Mouse (Mus musculus) brain, embryonic 18.5 days (tissue): Measurements from ENCODE around the gene Tmem161a.

Experiments
- DNase-seq: peaks from one replicate; pipeline ENCODE4 v3.0.0-alpha.2; 2012; ENCODE audit warnings: low read depth, low spot score

Gene Tmem161a

GRCm38 (mm10) chr8:70172043-70172681, at the start of gene Tmem161a:
Tmem161a (plus strand) TSS chr8:70172356.
- peak; percentile 89 for DNase-seq

GRCm38 (mm10) chr8:70122863-70123262, 49.3 kb upstream of the Tmem161a start:
- DNase-seq: no peak

- no peak for DNase-seq
These were observed 47.2 kb upstream of the Tmem161a start for GRCm38 (mm10) chr8:70124992-70125391.

GRCm38 (mm10) chr8:70128435-70128834, 43.7 kb upstream of the Tmem161a start:
- no peak for DNase-seq

GRCm38 (mm10) chr8:70129309-70129952, 42.7 kb upstream of the Tmem161a start:
- DNase-seq: no peak

DNA sequence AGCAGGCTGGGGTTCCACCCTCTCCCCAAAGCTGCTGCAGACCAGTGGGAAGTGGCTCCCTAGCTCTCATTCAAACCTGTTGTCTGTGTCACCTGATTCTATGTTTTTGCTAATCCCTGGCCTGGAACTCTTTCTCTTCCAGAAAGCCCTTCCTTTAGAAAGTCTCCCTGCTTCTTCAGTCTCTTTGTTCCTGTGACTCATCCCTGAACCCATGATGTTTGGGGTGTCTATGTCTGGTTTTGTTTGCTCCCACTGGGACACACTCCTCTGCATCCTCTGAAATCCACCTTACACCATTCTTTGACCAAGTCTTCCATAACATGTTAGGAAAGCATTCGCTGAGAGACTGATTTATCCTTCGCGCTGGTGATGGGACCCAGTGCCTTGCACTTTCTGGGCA, 42.1 kb upstream of the Tmem161a start:
- DNase-seq: no peak

- no peak for DNase-seq
These were observed 40.8 kb upstream of the Tmem161a start, which contains the start of gene Nr2c2ap for GRCm38 (mm10) chr8:70131166-70131883. Nr2c2ap (plus strand) TSS chr8:70131333.

GRCm38 (mm10) chr8:70134086-70134485, 38.1 kb upstream of the Tmem161a start:
- no peak for DNase-seq

DNA sequence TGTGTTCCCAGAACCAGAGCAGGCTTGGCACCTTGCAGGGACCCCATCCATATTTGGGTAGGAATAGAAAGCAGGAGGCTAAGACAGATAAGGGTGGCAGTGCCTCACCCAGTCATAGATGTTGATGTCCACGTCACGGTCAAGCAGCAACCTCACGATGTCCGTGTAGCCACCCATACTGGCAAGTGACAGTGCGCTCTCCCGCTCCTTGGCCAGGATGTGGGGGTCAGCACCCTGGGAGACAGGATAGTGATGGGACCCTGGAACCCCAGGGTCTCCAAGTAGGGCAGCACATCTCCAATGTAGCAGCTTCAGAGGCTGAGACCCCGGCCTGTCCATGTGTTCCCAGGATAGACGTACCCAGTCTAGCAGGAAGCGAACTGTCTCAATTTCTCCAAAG, 37.2 kb upstream of the Tmem161a start:
- DNase-seq: no peak

DNA sequence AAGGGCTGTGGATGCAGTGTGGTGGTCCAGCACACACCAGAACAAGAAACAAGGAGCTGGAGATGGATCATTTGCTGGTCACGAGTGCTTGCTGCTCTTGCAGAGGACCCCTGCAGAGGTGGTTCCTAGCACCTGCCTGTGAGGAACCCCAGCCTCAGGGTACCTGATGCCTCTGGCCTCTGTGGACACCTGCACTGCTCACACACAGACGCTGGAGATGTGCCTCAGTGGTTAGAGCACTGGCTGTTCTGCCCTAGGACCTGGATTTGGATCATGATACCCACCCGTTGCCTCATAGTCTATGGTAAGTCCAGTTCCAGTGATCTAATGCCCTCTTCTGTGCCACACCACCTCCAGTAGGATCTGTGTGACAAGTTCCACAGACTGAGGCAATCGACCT, 35.6 kb upstream of the Tmem161a start:
- DNase-seq: no peak

DNA sequence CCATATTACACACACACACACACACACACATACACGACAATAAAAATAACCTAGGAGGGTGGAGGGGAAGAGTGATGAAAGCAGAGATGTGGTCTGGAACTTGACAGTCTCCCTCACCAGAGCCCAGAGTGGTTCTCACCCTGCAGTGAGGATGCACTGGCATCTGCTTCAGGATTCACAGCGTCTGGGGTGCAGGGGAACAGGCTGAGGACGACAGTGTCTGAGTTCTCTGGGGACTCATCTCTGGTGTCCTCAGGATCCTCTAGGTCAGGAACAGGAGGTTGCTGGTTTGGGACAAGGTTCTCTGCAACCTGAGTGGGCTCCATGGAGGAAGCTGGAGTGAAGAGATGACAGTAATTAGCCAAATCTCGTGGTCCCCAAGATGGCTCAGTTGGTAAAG, 34.3 kb upstream of the Tmem161a start:
- no peak for DNase-seq

- peak; percentile 99 for DNase-seq
These were observed 32.9 kb upstream of the Tmem161a start, which contains the start of the genes Rfxank, Borcs8 and Mef2b for GRCm38 (mm10) chr8:70139026-70139857. Rfxank (minus strand) TSS chr8:70139154. Borcs8 (plus strand) TSS chr8:70139499. Mef2b (plus strand) TSS chr8:70139711.

DNA sequence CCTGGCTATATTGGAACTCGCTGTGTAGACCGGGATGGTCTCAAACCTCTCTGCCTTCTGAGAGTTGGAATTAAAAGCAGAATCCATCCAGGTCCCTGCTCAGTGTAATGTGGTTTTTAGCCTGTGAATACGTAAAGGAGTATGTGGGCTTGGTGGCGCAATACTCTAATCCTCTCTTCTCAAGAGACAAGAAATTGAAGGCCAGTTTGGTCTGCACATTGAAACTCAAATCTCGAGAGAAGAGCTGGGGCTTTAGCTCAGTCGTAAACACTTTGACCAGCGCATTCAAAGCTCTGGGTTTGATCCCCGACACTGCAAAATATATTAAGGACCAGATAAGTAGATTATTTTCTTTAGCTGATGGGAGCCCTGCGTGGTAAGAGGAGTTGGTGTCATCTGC, 32.2 kb upstream of the Tmem161a start:
- no peak for DNase-seq

DNA sequence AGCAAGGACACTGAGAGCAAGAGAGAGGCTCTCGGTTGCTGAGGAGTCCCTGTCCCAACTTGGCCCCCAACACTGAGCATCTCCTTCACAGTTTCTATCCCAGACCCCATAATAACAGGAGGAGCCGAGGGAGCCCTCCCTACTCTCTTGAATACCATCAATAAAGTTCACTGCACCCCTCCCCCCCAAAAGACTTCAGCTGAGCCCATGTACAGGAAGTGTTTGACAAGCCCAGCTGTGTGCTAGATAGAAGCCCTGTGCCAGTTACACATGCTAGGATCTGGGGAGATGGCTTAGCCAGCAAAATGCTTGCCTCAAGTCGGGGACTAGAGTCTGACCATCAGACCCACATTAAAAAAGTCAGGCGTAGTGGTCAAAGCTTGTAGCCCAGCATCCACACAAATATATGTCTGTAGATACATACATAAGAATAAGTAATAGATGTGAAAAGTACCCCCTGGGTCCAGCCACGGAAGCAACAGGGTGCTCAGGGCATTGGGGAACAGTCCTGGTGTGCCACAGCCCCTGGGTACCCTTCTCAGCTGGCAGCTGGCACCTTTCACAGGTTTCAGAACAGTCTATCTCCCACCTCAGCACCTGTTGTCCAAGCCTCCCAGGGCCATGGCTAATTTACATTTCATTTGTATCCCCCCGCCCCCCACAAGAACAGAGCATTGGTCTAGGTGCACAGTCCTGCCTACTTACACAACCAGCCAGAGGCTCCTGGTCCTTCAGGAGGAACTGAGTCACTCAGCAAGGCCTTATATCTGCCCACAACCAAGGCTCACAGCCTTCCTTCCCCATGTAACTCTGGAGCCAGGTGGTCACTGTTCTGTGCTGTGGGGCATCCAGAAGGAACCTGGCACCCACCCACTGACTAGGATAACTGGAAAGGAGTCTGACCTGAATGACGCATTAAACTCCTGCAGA, 24.2 kb upstream of the Tmem161a start:
- DNase-seq: no peak

DNA sequence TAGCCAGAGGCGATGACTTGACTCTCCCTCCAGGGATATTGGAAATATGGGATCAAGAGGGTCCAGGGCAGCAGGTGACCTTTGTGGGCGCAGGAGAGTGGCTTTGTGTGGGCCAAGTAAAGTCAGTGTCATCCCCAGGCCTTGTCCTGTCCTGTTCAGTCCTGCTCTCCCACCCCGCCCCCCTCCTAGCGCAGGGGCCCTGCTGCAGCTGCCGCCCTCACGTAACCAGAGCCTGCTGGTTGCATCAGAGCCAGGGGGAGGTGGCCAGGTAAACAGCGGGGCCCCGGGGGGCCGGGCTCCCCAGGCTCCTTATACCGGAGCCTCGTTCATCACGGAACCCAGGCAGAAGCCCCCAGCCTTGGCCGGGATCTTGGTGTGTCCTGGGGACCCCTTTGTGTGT, 22.0 kb upstream of the Tmem161a start:
- no peak for DNase-seq

DNA sequence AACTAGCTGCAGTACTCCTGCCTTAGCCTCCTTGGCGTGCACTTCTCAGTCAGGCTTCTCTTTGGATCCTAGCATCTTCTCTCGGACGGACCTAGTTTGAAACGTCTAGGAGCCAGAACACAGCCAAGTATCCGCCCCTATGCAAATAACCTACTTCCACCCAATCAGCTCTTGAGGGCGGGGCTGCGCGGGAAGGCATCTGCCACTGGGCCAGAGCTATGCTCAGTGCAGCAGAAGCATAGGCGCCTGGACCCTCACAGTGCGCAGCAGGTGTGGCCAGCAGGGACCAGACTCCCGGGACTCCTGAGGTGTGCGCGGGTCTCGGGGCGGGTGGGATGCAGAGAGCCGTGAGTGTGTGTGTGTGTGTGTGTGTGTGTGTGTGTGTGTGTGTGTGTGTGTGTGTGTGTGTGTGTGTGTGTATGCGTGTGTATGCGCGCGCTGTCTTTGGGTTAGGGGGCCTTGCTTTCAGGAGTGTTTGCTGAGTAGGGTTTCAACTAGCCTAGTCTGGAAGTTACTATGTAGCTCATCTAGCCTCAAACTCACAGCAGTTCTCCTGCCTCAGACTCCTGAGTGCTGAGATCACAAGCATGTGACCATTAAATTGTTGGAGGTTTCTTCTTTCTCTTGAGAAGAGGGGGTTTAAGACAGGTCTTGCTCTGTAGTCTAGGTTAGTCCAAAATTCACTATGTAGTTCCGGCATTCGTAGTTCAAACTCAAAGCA, 19.5 kb upstream of the Tmem161a start:
- DNase-seq: no peak

DNA sequence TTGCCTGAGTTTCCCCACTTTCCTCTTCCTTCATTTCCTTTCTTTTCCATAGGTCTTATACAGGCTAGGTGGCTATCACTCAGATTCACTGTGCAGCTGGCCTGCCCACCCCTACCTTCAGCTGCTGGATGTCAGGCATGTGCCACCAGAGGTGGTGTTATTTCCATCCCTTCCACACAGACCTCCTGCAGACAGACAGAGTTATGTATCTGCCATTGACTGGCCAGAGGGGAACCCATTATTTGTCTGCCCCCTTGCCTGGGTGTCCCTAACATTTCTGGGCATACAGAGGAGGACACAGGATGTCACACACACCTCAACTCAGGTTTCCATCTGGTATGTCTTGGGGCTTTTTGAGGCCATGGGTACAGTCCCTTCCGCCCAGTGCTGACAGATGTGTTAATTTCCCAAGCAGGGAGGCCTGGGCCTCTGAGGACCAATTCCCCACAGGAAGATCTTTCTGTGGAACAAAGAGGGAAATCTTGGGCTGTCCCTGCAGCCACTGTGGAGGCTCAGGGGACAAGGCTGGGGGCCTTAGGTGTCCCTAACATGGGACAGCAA, 14.8 kb upstream of the Tmem161a start:
- DNase-seq: no peak

- DNase-seq: peak; percentile 50
These were observed 13.9 kb upstream of the Tmem161a start for GRCm38 (mm10) chr8:70158069-70158853.

DNA sequence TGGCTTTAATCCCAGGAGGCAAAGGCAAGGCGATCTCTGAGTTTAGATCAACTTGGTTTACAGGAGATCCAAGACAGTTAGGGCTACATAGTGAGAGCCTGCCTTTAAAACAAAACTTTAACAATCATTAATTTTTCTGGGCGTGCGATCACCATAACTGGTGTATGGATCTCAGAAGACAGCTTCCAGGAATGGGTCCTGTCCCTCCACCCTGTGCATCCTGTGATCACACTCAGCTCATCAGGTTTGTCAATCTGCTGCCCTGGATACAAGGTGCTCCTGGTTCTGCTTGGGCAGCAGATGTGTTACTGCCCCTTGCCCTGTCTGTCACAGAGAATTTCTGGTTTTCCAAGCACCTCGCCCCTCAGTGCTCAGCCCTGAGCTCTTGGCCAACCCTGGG, 12.9 kb upstream of the Tmem161a start:
- DNase-seq: no peak
